Mouse (Mus musculus): ENCODE measurements at regions not wholly inside any gene's neighbourhood (a gene's known extent, or its start where the extent isn't known, plus 50 kb on each side); places are given as distances from the start of the nearest gene placed in this dataset.
"Not testable (repeated sequence)": the region's sequence is repeated elsewhere in the genome, so short reads cannot be mapped to it uniquely, and the experiment has no call there.

DNA sequence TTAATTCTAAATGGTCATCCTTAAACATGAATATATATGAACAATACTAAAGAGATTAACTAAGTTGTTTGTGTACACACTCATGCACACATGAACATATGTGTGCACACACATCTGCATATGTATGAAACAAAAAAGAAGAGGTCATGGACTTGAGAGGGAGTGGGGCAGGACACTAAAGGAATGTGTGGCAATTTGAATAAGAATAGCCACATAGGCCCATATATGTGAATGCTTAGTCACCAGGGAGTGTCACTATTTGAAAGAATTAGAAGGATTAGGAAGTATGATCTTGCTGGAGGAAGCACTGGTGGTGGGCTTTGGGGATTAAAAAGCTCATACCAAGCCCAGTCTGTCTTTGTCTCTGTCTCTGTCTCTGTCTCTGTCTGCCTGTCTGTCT lies 275.5 kb upstream of the Hsf2 start:
- no peak for DNase-seq (ENCODE audit: low spot score in 2 of 2)

- no peak for DNase-seq (ENCODE audit: low spot score in 2 of 2)
Measured at GRCm38 (mm10) chr10:57231117-57231516, 255.1 kb upstream of the Hsf2 start.

DNA sequence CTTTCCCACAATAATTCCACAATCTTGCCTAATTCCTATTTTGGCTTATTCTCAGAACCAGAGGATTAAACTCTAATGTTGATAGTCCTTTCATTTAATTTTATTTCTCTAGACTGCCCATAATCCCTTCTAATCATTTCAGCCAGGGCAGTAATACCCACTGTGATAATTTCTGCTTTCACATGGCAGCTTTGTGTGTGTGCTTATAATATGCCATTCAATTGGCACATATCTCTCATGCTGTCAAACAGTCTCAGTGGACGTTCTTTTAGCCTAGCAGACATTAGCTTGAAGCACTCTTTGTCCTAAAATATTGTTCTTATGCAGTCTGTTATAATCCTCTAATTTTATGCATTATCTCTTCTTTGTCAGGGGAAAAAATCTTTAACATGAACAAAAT lies 205.0 kb upstream of the Hsf2 start:
- DNase-seq (ENCODE audit: low spot score in 2 of 2), result no peak

- DNase-seq (ENCODE audit: low spot score in 2 of 2), result no peak
Measured at GRCm38 (mm10) chr10:57282896-57283295, 203.3 kb upstream of the Hsf2 start.

- DNase-seq (ENCODE audit: low spot score in 2 of 2), result no peak
Measured at GRCm38 (mm10) chr10:57291596-57291995, 194.6 kb upstream of the Hsf2 start.

GRCm38 (mm10) chr10:57313799-57314198 lies 172.4 kb upstream of the Hsf2 start:
- DNase-seq (ENCODE audit: low spot score in 2 of 2), result no peak

DNA sequence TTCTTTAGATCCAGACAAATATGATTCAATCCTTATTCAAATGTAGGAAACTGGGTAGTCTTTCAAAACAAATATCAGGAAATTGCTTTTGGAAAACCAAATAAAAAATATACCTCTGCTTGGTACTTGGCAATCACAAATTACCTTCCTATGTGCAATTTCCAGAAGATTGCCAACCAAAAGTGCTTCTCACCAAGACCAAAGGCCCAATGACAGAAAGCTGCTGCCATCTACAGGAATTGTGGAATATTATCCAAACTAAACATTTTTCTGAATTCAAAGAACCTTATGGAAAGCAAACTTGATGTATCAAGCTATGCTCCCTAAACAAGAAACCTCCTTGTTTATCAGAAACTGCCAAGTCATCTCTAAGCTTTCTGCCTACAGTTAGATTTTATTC lies 169.1 kb upstream of the Hsf2 start:
- no peak for DNase-seq (ENCODE audit: low spot score in 2 of 2)

DNA sequence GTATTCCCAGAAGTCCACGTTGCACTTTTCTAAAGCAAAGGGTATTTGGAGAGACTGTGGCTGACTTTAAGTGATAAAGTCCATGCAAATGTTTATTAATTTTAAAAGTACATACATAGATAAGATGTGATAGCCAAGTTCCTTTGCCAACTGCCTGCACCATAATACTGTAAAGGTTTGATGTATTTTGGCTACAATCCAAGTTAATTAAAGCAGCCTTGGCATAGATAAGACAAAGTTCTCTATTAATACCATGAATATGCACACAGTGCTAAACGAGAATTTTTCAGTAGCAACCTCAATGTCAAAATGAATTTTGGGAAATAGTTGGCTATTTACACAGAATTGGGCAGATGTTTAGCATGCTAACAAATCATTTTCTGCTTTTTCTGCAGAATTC lies 167.0 kb upstream of the Hsf2 start:
- DNase-seq (ENCODE audit: low spot score in 2 of 2), result no peak

DNA sequence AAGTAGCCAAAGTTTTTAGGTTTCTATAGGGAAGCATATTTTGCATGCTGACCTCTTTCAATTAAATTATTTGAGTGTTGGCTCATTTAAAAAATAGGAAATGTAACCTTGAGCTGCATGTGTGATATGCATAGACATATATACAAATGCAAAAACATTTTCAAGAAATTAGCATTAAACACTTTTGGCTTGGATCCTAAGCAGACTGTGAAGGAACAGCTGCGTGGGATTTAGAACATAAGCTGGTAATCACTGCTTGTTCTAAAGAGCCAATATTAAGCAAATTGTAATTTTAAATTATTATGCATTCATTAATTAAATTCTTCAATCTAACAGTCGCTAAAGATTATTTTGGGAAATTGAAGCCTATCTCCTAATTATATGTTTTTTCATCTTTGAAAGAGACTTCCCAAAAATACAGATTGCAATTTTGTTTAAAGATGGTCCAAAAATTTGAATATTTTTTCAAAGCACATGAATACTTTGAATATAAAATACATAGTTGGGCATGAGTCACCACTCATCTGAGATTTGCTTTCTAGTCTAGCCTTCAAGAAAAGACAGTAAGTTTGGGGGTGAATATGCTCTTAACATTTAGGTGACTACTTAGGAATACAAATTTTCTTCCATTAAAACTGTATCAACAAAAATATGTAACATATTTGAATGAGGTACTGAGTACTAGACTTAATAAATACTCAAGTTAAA lies 163.3 kb upstream of the Hsf2 start:
- DNase-seq (ENCODE audit: low spot score in 2 of 2), result no peak

- DNase-seq (ENCODE audit: low spot score in 2 of 2), result no peak
Measured at GRCm38 (mm10) chr10:57324226-57324625, 162.0 kb upstream of the Hsf2 start.

- not testable (repeated sequence) for DNase-seq (ENCODE audit: low spot score in 2 of 2)
Measured at GRCm38 (mm10) chr10:57362781-57363180, 123.4 kb upstream of the Hsf2 start.

All from adrenal gland, adult 18-20 months (tissue).